Mouse (Mus musculus): ENCODE measurements around the gene Rps18. TPM values are rescaled to one million over a fixed set of nuclear protein-coding genes. Genes with fewer than 3 reads are reported as not detected.
A peak's percentile ranks its signal among the peaks of the same experiment; 100 is the strongest.
"Not testable (repeated sequence)": the region's sequence is repeated elsewhere in the genome, so short reads cannot be mapped to it uniquely, and the experiment has no call there.

The Rps18 gene
- polyA plus RNA-seq, 1 experiment = 287 TPM

- Histone ChIP-seq H3K27me3 (ENCODE audit: control insufficient read depth, insufficient read depth, insufficient read length) (no peaks in the 10 kb centered on the region), H3K4me3 (peak within 1 kb of the TSS; percentile 85), H3ac (ENCODE audit: control insufficient read depth, insufficient read length) (peak within 1 kb of the TSS; percentile 44), H3K79me2 (ENCODE audit: control insufficient read depth, insufficient read depth) (peaks cover 13% of the 10 kb centered on the region), H3K36me3 (ENCODE audit: control insufficient read depth, insufficient read depth) (peaks cover 11% of the 10 kb centered on the region), H3K4me2 (ENCODE audit: low read depth) (peak within 1 kb of the TSS; percentile 98)
- TF ChIP-seq POLR2AphosphoS2 (IDR thresholded peaks at IDR 0.05; ENCODE audit: insufficient read length, low read depth) (peak; percentile 34), POLR2A (IDR thresholded peaks at IDR 0.05; ENCODE audit: insufficient read length, low read depth) (peak; percentile 58), MYOD1 (IDR thresholded peaks at IDR 0.05; ENCODE audit: control insufficient read depth in 1 of 3, insufficient read length in 2 of 3, low read depth in 2 of 3) (no peak)
These were observed 46.5 kb downstream of the Rps18 start, which contains the start of gene Daxx for GRCm38 (mm10) chr17:33909077-33909868. Gene Daxx (plus strand): TSS chr17:33909414.

GRCm38 (mm10) chr17:33908331-33909076 lies 47.3 kb downstream of the Rps18 start:
- peaks cover 11% of the 10 kb centered on the region for H3K36me3 ChIP-seq (ENCODE audit: control insufficient read depth, insufficient read depth)
- peak overlapping the region; percentile 44 for H3ac ChIP-seq (ENCODE audit: control insufficient read depth, insufficient read length)
- peak overlapping the region; percentile 85 for H3K4me3 ChIP-seq
- H3K27me3 ChIP-seq (ENCODE audit: control insufficient read depth, insufficient read depth, insufficient read length) = no peaks in the 10 kb centered on the region
- H3K79me2 ChIP-seq (ENCODE audit: control insufficient read depth, insufficient read depth) = peaks cover 13% of the 10 kb centered on the region
- no peak for TF ChIP-seq MAX (IDR thresholded peaks at IDR 0.05; ENCODE audit: low read depth)
- TF ChIP-seq CEBPB (IDR thresholded peaks at IDR 0.05; ENCODE audit: insufficient read depth, poor library complexity, severe bottlenecking) = no peak
- TF ChIP-seq REST (IDR thresholded peaks at IDR 0.05; ENCODE audit: insufficient read depth, insufficient read length) = no peak
- no peak for TF ChIP-seq TCF12 (IDR thresholded peaks at IDR 0.05; ENCODE audit: insufficient read depth, poor library complexity, severe bottlenecking)
- TF ChIP-seq SRF (IDR thresholded peaks at IDR 0.05; ENCODE audit: control insufficient read depth, insufficient read length, low read depth) = no peak
- no peak for TF ChIP-seq TCF3 (IDR thresholded peaks at IDR 0.05; ENCODE audit: insufficient read length, low read depth)
- TF ChIP-seq USF1 (IDR thresholded peaks at IDR 0.05; ENCODE audit: low read depth) = no peak
- TF ChIP-seq POLR2A (IDR thresholded peaks at IDR 0.05; ENCODE audit: insufficient read length, low read depth) = no peak
- TF ChIP-seq MYOG (IDR thresholded peaks at IDR 0.05; ENCODE audit: control insufficient read depth in 1 of 3, insufficient read depth in 1 of 3, insufficient read length in 2 of 3, low read depth in 2 of 3) = no peak
- no peak for TF ChIP-seq POLR2AphosphoS2 (IDR thresholded peaks at IDR 0.05; ENCODE audit: insufficient read length, low read depth)
- no peak for TF ChIP-seq MYOD1 (IDR thresholded peaks at IDR 0.05; ENCODE audit: control insufficient read depth in 1 of 3, insufficient read length in 2 of 3, low read depth in 2 of 3)
- TF ChIP-seq E2F4 (IDR thresholded peaks at IDR 0.05; ENCODE audit: insufficient read depth) = no peak
- peak overlapping the region; percentile 98 for H3K4me2 ChIP-seq (ENCODE audit: low read depth)

GRCm38 (mm10) chr17:33904835-33905234 lies 51.0 kb downstream of the Rps18 start, which contains the start of gene Platr17:
Gene Platr17 (plus strand): TSS chr17:33905135.
- H3K27me3 ChIP-seq (ENCODE audit: control insufficient read depth, insufficient read depth, insufficient read length) = not testable (repeated sequence)

GRCm38 (mm10) chr17:33903911-33904651 lies 51.7 kb downstream of the Rps18 start:
- not testable (repeated sequence) for H3ac ChIP-seq (ENCODE audit: control insufficient read depth, insufficient read length); H3K79me2 ChIP-seq (ENCODE audit: control insufficient read depth, insufficient read depth); H3K27me3 ChIP-seq (ENCODE audit: control insufficient read depth, insufficient read depth, insufficient read length); H3K36me3 ChIP-seq (ENCODE audit: control insufficient read depth, insufficient read depth); H3K4me3 ChIP-seq; H3K4me2 ChIP-seq (ENCODE audit: low read depth)

More at GRCm38 (mm10) chr17:33904835-33905234, 51.0 kb downstream of the Rps18 start, which contains the start of gene Platr17:
- H3ac ChIP-seq (ENCODE audit: control insufficient read depth, insufficient read length); H3K4me3 ChIP-seq; H3K4me2 ChIP-seq (ENCODE audit: low read depth); H3K36me3 ChIP-seq (ENCODE audit: control insufficient read depth, insufficient read depth); H3K79me2 ChIP-seq (ENCODE audit: control insufficient read depth, insufficient read depth): not testable (repeated sequence)

GRCm38 (mm10) chr17:33902491-33902890 lies 53.3 kb downstream of the Rps18 start:
- H3ac ChIP-seq (ENCODE audit: control insufficient read depth, insufficient read length) = no peak overlapping the region
- H3K36me3 ChIP-seq (ENCODE audit: control insufficient read depth, insufficient read depth) = no peaks in the 10 kb centered on the region
- no peaks in the 10 kb centered on the region for H3K79me2 ChIP-seq (ENCODE audit: control insufficient read depth, insufficient read depth)
- H3K4me3 ChIP-seq = no peak overlapping the region
- no peaks in the 10 kb centered on the region for H3K27me3 ChIP-seq (ENCODE audit: control insufficient read depth, insufficient read depth, insufficient read length)
- TF ChIP-seq TCF3 (IDR thresholded peaks at IDR 0.05; ENCODE audit: insufficient read length, low read depth) (no peak), MYOG (IDR thresholded peaks at IDR 0.05; ENCODE audit: control insufficient read depth in 1 of 3, insufficient read depth in 1 of 3, insufficient read length in 2 of 3, low read depth in 2 of 3) (no peak), CEBPB (IDR thresholded peaks at IDR 0.05; ENCODE audit: insufficient read depth, poor library complexity, severe bottlenecking) (no peak)
- no peak overlapping the region for H3K4me2 ChIP-seq (ENCODE audit: low read depth)
